Mouse (Mus musculus) small intestine, adult 2 months (tissue): Measurements from ENCODE around the gene Ap1b1.

ENCODE experiments used
- CTCF ChIP-seq: fragments of 200-500 bp; IDR thresholded peaks from 2 replicates; pipeline ENCODE4 v1.5.1; 2012; ENCODE audit warnings: low read depth, mild to moderate bottlenecking, control low read depth, inconsistent platforms, low read length, moderate library complexity, mixed read lengths; ENCODE audit not compliant: insufficient replicate concordance, insufficient read length; ENCODE audit errors: extremely low read depth
- POLR2A ChIP-seq: fragments of 200-500 bp; IDR thresholded peaks from 2 replicates; pipeline ENCODE4 v1.6.1; 2012; ENCODE audit warnings: low read depth, mild to moderate bottlenecking, control low read depth, inconsistent platforms, low read length, moderate library complexity

GRCm38 (mm10) chr11:5054874-5055273 lies 68.2 kb downstream of the Ap1b1 start:
- no peak for TF ChIP-seq CTCF
- no peak for TF ChIP-seq POLR2A
